Mouse (Mus musculus): ENCODE results near the gene Rhbdf2. TPM values are rescaled to one million over a fixed set of nuclear protein-coding genes. Genes with fewer than 3 reads are reported as not detected.
A peak's percentile ranks its signal among the peaks of the same experiment; 100 is the strongest.

The Rhbdf2 gene
- polyA plus RNA-seq, 1 experiment from 2014 or later = 3.1 TPM

DNA sequence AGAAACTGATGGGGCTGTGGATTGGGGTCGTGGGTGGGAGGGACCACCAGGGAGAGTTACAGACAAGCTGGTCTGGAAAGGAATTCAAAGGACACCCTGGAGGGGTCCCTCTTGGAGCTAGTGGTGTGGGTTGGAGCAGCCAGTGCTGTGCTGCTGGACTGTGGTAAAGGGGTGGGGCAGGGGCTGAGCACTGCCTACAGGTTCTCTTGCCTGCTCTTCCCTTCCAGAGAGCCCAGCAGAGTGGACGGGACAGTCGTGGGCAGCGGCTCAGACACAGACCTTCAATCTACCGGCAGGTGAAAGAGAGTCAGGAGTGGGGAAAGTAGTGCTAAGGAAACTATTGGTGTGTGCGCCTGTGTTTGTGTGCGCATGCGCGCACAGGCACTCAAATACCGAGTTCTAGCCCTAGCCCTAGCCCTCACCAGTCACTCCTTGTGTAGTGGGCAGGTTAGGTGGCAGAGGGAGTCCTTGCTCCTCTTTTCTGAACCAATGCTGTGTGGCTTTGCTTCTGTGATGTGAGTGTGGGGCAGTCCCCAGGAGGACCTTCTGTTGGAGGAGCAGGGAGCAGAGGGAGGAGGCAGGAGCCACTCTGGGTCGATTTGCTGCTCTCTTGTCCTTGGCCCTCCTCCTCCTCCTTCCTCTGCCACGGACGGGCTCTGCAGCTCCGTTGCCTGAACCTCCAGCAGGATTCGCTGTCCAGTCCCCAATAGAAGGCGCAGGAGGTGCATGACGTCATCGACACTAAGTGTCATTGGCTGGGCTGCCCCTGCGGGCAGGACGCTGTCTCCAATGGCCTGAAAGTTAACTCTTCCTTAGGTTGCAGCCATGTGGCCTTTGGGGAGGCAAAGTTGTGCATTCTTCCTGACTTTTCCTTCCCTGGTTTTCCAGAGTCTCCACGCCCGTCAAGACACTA is 30.7 kb upstream of the Rhbdf2 start:
- peak overlapping the region; percentile 16 for H3K4me3 ChIP-seq (ENCODE audit: low read depth, low read length)
- peak overlapping the region; percentile 26 for H3K9ac ChIP-seq (replicated peaks; ENCODE audit: low read length)
- no peaks in the 10 kb centered on the region for H3K9me3 ChIP-seq (replicated peaks; ENCODE audit: control insufficient read depth, low read length)
- no peaks in the 10 kb centered on the region for H3K36me3 ChIP-seq (replicated peaks; ENCODE audit: control insufficient read depth, insufficient read depth, low read depth, low read length)
- peaks cover 17% of the 10 kb centered on the region for H3K27me3 ChIP-seq (ENCODE audit: control insufficient read depth, insufficient read depth, low read length)
- DNase-seq (ENCODE audit: low spot score) = peak; percentile 96
- H3K4me2 ChIP-seq (ENCODE audit: low read depth, low read length) = peak overlapping the region; percentile 46
- ATAC-seq (replicated peaks; ENCODE audit: insufficient number of reproducible peaks, low FRiP score, low TSS enrichment, low read depth) = peak; percentile 81
- H3K27ac ChIP-seq (replicated peaks; ENCODE audit: low read depth, low read length) = peak overlapping the region; percentile 57; the same call in 1 of the 2 replicates
- 10% methylated on average over 22 of the region's 22 CpGs for WGBS
- H3K4me1 ChIP-seq (ENCODE audit: control insufficient read depth, insufficient read depth, low read length) = peaks cover 4% of the 10 kb centered on the region; the same call in 1 of the 2 replicates

GRCm38 (mm10) chr11:116656348-116657191 is 29.8 kb upstream of the Rhbdf2 start:
- Histone ChIP-seq H3K4me3 (ENCODE audit: low read depth, low read length) (no peak overlapping the region), H3K27me3 (ENCODE audit: control insufficient read depth, insufficient read depth, low read length) (peaks cover 18% of the 10 kb centered on the region), H3K36me3 (replicated peaks; ENCODE audit: control insufficient read depth, insufficient read depth, low read depth, low read length) (no peaks in the 10 kb centered on the region), H3K4me1 (ENCODE audit: control insufficient read depth, insufficient read depth, low read length) (peaks cover 4% of the 10 kb centered on the region; the same call in 1 of the 2 replicates), H3K9ac (replicated peaks; ENCODE audit: low read length) (peak overlapping the region; percentile 23; the same call in 1 of the 2 replicates), H3K9me3 (replicated peaks; ENCODE audit: control insufficient read depth, low read length) (no peaks in the 10 kb centered on the region), H3K27ac (replicated peaks; ENCODE audit: low read depth, low read length) (0 out of 2 replicates have a peak overlapping the region, but pooled peaks have one; percentile 57), H3K4me2 (ENCODE audit: low read depth, low read length) (no peak overlapping the region; the same call in 1 of the 2 replicates)
- ATAC-seq (replicated peaks; ENCODE audit: insufficient number of reproducible peaks, low FRiP score, low TSS enrichment, low read depth) = no peak
- WGBS = 83% methylated on average over 16 of the region's 16 CpGs
- DNase-seq (ENCODE audit: low spot score) = no peak

- Histone ChIP-seq H3K36me3 (replicated peaks; ENCODE audit: control insufficient read depth, insufficient read depth, low read depth, low read length) (no peaks in the 10 kb centered on the region), H3K4me3 (ENCODE audit: low read depth, low read length) (peak within 1 kb of the TSS; percentile 46), H3K4me1 (ENCODE audit: control insufficient read depth, insufficient read depth, low read length) (no peaks in the 10 kb centered on the region; the same call in 1 of the 2 replicates), H3K4me2 (ENCODE audit: low read depth, low read length) (peak within 1 kb of the TSS; percentile 98), H3K27ac (replicated peaks; ENCODE audit: low read depth, low read length) (no peak within 1 kb of the TSS), H3K27me3 (ENCODE audit: control insufficient read depth, insufficient read depth, low read length) (peaks cover 18% of the 10 kb centered on the region), H3K9ac (replicated peaks; ENCODE audit: low read length) (peak within 1 kb of the TSS; percentile 65), H3K9me3 (replicated peaks; ENCODE audit: control insufficient read depth, low read length) (no peaks in the 10 kb centered on the region)
- 6% methylated on average over 28 of the region's 28 CpGs for WGBS
- DNase-seq (ENCODE audit: low spot score) = peak; percentile 33
- no peak for ATAC-seq (replicated peaks; ENCODE audit: insufficient number of reproducible peaks, low FRiP score, low TSS enrichment, low read depth)
Observed at GRCm38 (mm10) chr11:116654255-116654821, 27.5 kb upstream of the Rhbdf2 start, which contains the start of gene Cygb. Gene Cygb (minus strand): TSS chr11:116654313.

DNA sequence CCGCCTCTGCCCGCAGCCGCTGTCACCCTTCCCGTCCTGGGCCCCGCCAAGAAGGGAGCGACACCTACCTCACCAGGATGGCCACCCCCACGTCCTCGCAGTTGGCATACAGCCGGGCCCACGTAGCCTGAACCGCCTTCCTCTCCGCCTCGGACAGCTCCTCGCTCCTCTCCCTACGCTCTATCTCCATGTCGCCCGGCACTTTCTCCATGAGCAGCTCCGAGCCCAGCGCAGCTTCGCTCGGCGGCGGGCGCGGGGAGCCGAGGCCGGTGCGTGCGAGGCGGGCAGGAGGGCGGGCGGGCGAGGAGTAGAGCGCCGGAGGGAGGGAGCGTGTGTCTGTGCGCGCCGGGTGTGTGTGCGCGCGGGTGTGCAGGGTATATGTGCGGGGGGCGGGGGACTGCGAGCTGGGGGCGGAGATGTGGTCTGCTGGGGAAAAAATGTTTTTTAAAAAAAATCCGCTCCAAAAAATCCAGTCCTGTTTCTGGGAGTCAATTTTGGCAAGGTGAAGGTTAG is 26.9 kb upstream of the Rhbdf2 start:
- H3K36me3 ChIP-seq (replicated peaks; ENCODE audit: control insufficient read depth, insufficient read depth, low read depth, low read length) = no peaks in the 10 kb centered on the region
- no peaks in the 10 kb centered on the region for H3K9me3 ChIP-seq (replicated peaks; ENCODE audit: control insufficient read depth, low read length)
- H3K4me3 ChIP-seq (ENCODE audit: low read depth, low read length) = peak overlapping the region; percentile 46
- ATAC-seq (replicated peaks; ENCODE audit: insufficient number of reproducible peaks, low FRiP score, low TSS enrichment, low read depth) = no peak
- H3K27ac ChIP-seq (replicated peaks; ENCODE audit: low read depth, low read length) = no peak overlapping the region
- H3K27me3 ChIP-seq (ENCODE audit: control insufficient read depth, insufficient read depth, low read length) = peaks cover 18% of the 10 kb centered on the region
- H3K4me2 ChIP-seq (ENCODE audit: low read depth, low read length) = peak overlapping the region; percentile 98
- under 1% methylated on average over 46 of the region's 47 CpGs for WGBS
- peak; percentile 59 for DNase-seq (ENCODE audit: low spot score)
- H3K9ac ChIP-seq (replicated peaks; ENCODE audit: low read length) = peak overlapping the region; percentile 65
- peaks cover 5% of the 10 kb centered on the region for H3K4me1 ChIP-seq (ENCODE audit: control insufficient read depth, insufficient read depth, low read length)

DNA sequence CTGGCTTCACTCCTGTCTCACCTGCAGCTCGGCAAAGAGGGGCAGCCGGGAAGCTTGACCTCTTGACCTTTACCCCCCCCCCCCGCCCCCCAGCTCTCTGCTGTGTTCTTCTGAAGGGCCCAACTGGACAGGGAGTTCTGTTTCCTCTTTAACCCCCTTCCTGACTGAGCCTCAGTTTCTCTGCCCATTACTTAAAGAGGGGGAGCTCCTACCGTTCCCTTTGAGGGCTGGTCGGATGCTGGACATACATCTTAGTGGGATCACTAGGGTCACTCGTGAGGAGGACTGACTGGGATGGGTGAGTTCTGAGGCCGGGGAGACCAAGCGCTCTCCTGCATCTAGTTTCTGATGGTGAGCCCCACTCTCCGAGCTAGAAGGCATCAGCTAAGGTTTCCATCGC is 26.4 kb upstream of the Rhbdf2 start, which contains the start of gene Prcd:
Gene Prcd (plus strand): TSS at position 301 of the 400 bp plus-strand sequence.
- Histone ChIP-seq H3K4me2 (ENCODE audit: low read depth, low read length) (peak within 1 kb of the TSS; percentile 98), H3K27me3 (ENCODE audit: control insufficient read depth, insufficient read depth, low read length) (peaks cover 18% of the 10 kb centered on the region), H3K27ac (replicated peaks; ENCODE audit: low read depth, low read length) (no peak within 1 kb of the TSS), H3K4me1 (ENCODE audit: control insufficient read depth, insufficient read depth, low read length) (peaks cover 10% of the 10 kb centered on the region), H3K4me3 (ENCODE audit: low read depth, low read length) (peak within 1 kb of the TSS; percentile 46), H3K9ac (replicated peaks; ENCODE audit: low read length) (peak within 1 kb of the TSS; percentile 65), H3K9me3 (replicated peaks; ENCODE audit: control insufficient read depth, low read length) (no peaks in the 10 kb centered on the region), H3K36me3 (replicated peaks; ENCODE audit: control insufficient read depth, insufficient read depth, low read depth, low read length) (no peaks in the 10 kb centered on the region)
- WGBS = 4% methylated on average over 10 of the region's 10 CpGs
- DNase-seq (ENCODE audit: low spot score) = no peak
- no peak for ATAC-seq (replicated peaks; ENCODE audit: insufficient number of reproducible peaks, low FRiP score, low TSS enrichment, low read depth)

DNA sequence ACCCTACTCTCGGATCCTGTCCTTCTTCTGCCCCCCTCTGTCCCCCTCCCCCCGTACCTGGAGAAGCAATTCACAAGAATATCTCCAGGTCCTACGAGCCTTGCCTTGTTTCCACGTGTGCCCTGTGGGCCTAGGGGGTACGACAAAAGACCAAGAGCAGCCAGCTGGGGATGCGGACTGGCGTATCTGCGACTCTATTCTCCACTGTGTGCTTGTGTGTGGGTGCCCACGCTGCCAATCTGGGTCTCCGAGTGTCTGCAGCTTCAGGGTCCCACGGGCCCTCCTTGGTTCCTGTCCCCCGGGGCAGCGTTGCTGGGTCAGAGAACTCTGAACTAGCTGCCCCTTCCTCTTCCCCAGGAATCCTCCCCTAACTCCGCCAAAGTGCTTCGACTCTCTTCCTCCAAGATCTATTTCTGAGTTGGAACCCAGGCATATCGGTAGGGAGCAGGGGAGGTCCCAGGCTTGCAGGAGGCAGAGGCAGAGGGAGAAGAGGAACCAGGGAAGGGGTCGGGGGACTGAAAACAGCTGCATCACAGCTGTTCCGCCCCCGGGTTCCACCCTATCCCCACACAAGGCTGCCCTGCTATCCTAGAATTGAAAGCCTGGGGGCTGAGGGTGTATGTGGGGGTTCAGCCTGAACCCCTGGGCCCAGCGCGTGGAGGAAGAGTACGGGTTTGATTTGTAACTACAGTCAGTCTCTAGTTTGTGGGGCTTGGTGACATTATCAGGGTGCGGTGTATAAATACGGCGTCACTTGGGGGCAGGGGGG is 25.7 kb upstream of the Rhbdf2 start:
- WGBS = 56% methylated on average over 25 of the region's 25 CpGs
- Histone ChIP-seq H3K9ac (replicated peaks; ENCODE audit: low read length) (0 out of 2 replicates have a peak overlapping the region, but pooled peaks have one; percentile 11), H3K4me2 (ENCODE audit: low read depth, low read length) (no peak overlapping the region), H3K36me3 (replicated peaks; ENCODE audit: control insufficient read depth, insufficient read depth, low read depth, low read length) (no peaks in the 10 kb centered on the region), H3K4me3 (ENCODE audit: low read depth, low read length) (no peak overlapping the region), H3K27me3 (ENCODE audit: control insufficient read depth, insufficient read depth, low read length) (peaks cover 18% of the 10 kb centered on the region), H3K27ac (replicated peaks; ENCODE audit: low read depth, low read length) (no peak overlapping the region), H3K9me3 (replicated peaks; ENCODE audit: control insufficient read depth, low read length) (no peaks in the 10 kb centered on the region), H3K4me1 (ENCODE audit: control insufficient read depth, insufficient read depth, low read length) (peaks cover 15% of the 10 kb centered on the region)
- DNase-seq (ENCODE audit: low spot score) = no peak
- no peak for ATAC-seq (replicated peaks; ENCODE audit: insufficient number of reproducible peaks, low FRiP score, low TSS enrichment, low read depth)

DNA sequence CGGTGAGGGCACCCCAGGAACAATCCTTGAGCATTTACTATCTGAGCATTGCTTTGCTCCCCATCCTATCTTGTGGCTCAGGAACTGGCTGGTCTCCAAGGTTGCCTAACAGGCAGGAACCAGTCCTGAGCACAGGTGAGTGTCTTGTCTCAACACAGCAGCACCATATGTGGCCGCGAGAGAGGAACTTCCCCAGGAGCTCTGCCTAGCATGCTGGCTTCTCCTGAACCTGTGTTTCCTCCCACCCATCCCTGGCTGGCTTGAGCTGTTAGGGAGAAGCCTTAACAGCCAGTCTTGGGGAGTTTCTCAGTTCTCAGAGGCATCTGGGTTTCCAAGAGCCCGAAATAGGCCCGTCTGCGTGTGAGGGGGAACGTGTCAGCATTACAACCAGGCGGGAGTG is 24.5 kb upstream of the Rhbdf2 start:
- H3K4me2 ChIP-seq (ENCODE audit: low read depth, low read length) = no peak overlapping the region
- WGBS = 78% methylated on average over 8 of the region's 8 CpGs
- H3K27ac ChIP-seq (replicated peaks; ENCODE audit: low read depth, low read length) = no peak overlapping the region
- H3K36me3 ChIP-seq (replicated peaks; ENCODE audit: control insufficient read depth, insufficient read depth, low read depth, low read length) = no peaks in the 10 kb centered on the region
- no peak for ATAC-seq (replicated peaks; ENCODE audit: insufficient number of reproducible peaks, low FRiP score, low TSS enrichment, low read depth)
- no peak for DNase-seq (ENCODE audit: low spot score)
- H3K4me1 ChIP-seq (ENCODE audit: control insufficient read depth, insufficient read depth, low read length) = peaks cover 17% of the 10 kb centered on the region
- H3K9me3 ChIP-seq (replicated peaks; ENCODE audit: control insufficient read depth, low read length) = no peaks in the 10 kb centered on the region
- peaks cover 18% of the 10 kb centered on the region for H3K27me3 ChIP-seq (ENCODE audit: control insufficient read depth, insufficient read depth, low read length)
- no peak overlapping the region for H3K9ac ChIP-seq (replicated peaks; ENCODE audit: low read length)
- no peak overlapping the region for H3K4me3 ChIP-seq (ENCODE audit: low read depth, low read length)

Data from embryonic facial prominence, embryonic 11.5 days (tissue).